Mouse (Mus musculus): ENCODE results near the gene Nudt22. TPM values are rescaled to one million over a fixed set of nuclear protein-coding genes. Genes with fewer than 3 reads are reported as not detected.

Gene Nudt22
- polyA plus RNA-seq, 1 experiment from 2014 or later = 19.0 TPM

GRCm38 (mm10) chr19:6954046-6954445 is 41.9 kb downstream of the Nudt22 start:
- WGBS = 60% methylated on average over 9 of the region's 9 CpGs
- no peak for ATAC-seq (ENCODE audit: low FRiP score)

DNA sequence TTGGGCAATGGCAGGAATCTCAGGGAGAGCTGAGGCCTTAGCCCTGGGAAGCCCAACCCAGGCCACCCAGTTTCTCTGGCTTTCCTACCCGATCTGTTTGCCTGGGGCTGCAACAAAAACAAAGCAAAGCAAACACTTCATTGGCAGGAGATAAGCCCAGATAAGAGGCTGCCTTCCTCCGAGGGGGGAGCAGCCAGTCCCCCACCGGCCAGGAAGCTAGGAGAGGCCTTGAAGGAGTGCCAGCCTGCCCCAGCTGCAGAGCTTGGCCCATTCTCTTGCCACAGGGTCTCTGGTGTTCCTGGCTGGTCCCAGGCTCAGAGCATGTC is 43.2 kb downstream of the Nudt22 start:
- H3K9me3 ChIP-seq (ENCODE audit: control insufficient read depth, low read length) = no peaks in the 10 kb centered on the region
- peak overlapping the region; percentile 63 for H3K9ac ChIP-seq
- peak overlapping the region; percentile 47; the same call in 1 of the 2 replicates for H3K4me3 ChIP-seq (replicated peaks; ENCODE audit: low read length)
- peak overlapping the region; percentile 90; the same call in 1 of the 2 replicates for H3K27ac ChIP-seq
- H3K27me3 ChIP-seq (ENCODE audit: control insufficient read depth, insufficient read depth, low read length) = no peaks in the 10 kb centered on the region
- ATAC-seq (ENCODE audit: low FRiP score) = no peak
- H3K4me1 ChIP-seq (replicated peaks; ENCODE audit: control insufficient read depth, insufficient read depth, low read length) = peaks cover 19% of the 10 kb centered on the region
- 41% methylated on average over 3 of the region's 3 CpGs for WGBS
- DNase-seq (ENCODE audit: low spot score) = no peak
- peak overlapping the region; percentile 93 for H3K4me2 ChIP-seq (replicated peaks)
- peaks cover 13% of the 10 kb centered on the region; the same call in 1 of the 2 replicates for H3K36me3 ChIP-seq (replicated peaks; ENCODE audit: control insufficient read depth, insufficient read depth)

More at GRCm38 (mm10) chr19:6954046-6954445, 41.9 kb downstream of the Nudt22 start:
- no peak for DNase-seq (ENCODE audit: low spot score)
- no peaks in the 10 kb centered on the region for H3K9me3 ChIP-seq (ENCODE audit: control insufficient read depth, low read length)
- no peak overlapping the region for H3K4me3 ChIP-seq (replicated peaks; ENCODE audit: low read length)
- peaks cover 19% of the 10 kb centered on the region for H3K4me1 ChIP-seq (replicated peaks; ENCODE audit: control insufficient read depth, insufficient read depth, low read length)
- 0 out of 2 replicates have a peak, but pooled peaks cover 19% of the 10 kb centered on the region for H3K36me3 ChIP-seq (replicated peaks; ENCODE audit: control insufficient read depth, insufficient read depth)
- H3K27me3 ChIP-seq (ENCODE audit: control insufficient read depth, insufficient read depth, low read length) = no peaks in the 10 kb centered on the region
- H3K9ac ChIP-seq = no peak overlapping the region
- no peak overlapping the region for H3K27ac ChIP-seq
- H3K4me2 ChIP-seq (replicated peaks) = no peak overlapping the region

DNA sequence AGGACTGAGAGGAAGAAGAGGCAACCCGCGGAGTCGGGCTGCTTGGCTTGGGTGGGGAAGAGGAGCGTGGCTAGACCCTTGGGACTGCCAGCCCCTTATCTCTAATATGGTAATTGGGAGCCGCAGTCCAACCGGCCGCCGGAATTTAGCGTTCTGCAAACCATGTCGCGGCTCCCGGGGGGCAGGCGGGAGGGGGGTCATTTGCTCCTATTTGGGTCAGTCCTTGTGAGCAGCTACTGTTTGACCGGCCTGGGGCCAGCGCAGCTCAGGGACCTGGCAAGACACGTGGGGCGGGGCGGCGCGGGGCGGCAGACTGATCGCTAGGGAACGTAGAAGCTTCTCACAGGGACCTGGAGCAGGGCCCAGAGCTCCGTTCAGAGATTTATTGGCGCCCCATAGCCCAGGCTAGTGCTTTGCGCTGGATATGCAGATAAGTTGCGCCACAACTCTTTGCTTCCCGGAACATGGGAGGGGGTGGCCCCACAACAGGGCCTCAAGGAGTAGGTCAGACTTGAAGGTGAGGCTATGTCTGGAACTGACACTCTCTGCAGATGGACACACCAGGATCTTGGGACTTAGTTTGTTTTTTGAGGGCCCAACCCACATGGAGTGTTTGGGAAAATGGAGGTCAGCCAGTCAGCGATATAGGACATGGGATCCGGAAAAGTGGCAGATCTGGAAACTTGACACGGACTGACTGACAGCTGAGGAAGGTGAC is 43.8 kb downstream of the Nudt22 start:
- Histone ChIP-seq H3K27ac (peak overlapping the region; percentile 90), H3K36me3 (replicated peaks; ENCODE audit: control insufficient read depth, insufficient read depth) (peaks cover 14% of the 10 kb centered on the region; the same call in 1 of the 2 replicates), H3K27me3 (ENCODE audit: control insufficient read depth, insufficient read depth, low read length) (no peaks in the 10 kb centered on the region), H3K9me3 (ENCODE audit: control insufficient read depth, low read length) (no peaks in the 10 kb centered on the region), H3K4me1 (replicated peaks; ENCODE audit: control insufficient read depth, insufficient read depth, low read length) (peaks cover 19% of the 10 kb centered on the region), H3K9ac (peak overlapping the region; percentile 63), H3K4me3 (replicated peaks; ENCODE audit: low read length) (peak overlapping the region; percentile 47), H3K4me2 (replicated peaks) (peak overlapping the region; percentile 93)
- WGBS = 4% methylated on average over 31 of the region's 31 CpGs
- ATAC-seq (ENCODE audit: low FRiP score) = peak; percentile 13; the same call in 1 of the 2 replicates
- DNase-seq (ENCODE audit: low spot score) = peak; percentile 55

DNA sequence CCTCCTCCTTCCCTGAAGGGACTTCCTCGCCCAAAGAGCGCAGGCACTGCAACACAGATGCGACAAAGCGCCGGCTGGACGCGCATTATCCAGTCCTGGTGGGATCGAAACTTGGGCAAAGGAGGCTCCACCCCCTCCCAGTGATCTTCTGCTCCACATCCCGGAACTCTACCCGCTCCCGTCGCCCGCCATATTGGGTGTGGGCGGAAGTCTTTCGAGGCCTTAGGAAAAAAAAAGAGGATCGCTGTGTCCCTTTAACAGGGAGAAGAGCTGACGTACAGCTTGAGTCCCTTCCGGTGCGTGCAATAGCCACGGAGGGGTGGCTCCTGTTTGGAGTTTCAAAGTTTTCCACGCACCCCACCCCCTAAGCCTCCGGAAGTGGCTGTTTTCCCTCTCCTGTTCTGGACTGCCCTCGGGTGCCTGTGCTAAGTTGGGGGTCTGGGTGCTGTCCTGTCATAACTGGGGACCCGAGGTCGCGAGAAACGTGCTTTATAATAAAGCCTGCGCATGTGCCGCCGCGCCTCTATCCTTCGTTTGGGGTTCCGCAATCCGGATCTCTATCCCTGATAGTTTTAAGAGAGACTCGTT is 44.4 kb downstream of the Nudt22 start:
- peak overlapping the region; percentile 93 for H3K4me2 ChIP-seq (replicated peaks)

DNA sequence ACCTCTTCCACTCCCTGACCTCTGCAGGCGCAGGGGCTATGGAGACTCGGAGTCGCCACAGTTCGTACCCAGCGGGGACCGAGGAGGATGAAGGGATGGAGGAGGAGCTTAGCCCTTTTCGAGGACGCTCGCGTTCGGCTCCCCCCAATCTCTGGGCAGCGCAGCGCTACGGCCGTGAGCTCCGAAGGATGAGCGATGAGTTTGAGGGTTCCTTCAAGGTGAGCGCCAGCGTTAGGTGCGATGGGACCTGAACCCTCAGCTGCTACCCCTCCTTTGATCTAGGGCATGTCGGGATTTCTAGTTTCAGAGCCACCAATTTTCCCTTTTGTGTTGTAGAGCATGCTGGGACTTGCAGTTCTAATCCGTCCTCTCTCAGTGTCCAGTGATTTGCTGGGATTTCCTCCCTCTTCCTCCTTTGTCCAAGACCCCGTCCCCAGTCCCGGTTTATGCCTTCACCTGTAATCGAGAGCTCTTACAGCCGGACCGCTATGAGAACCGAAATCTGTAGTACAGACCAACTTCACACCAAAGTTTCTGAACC is 45.2 kb downstream of the Nudt22 start:
- no peaks in the 10 kb centered on the region for H3K27me3 ChIP-seq (ENCODE audit: control insufficient read depth, insufficient read depth, low read length)
- H3K9me3 ChIP-seq (ENCODE audit: control insufficient read depth, low read length) = no peaks in the 10 kb centered on the region
- H3K4me1 ChIP-seq (replicated peaks; ENCODE audit: control insufficient read depth, insufficient read depth, low read length) = peaks cover 19% of the 10 kb centered on the region
- peak overlapping the region; percentile 47 for H3K4me3 ChIP-seq (replicated peaks; ENCODE audit: low read length)
- peak overlapping the region; percentile 63 for H3K9ac ChIP-seq
- peak overlapping the region; percentile 93 for H3K4me2 ChIP-seq (replicated peaks)
- DNase-seq (ENCODE audit: low spot score) = peak; percentile 78
- WGBS = under 1% methylated on average over 28 of the region's 28 CpGs
- peak overlapping the region; percentile 90 for H3K27ac ChIP-seq
- ATAC-seq (ENCODE audit: low FRiP score) = peak; percentile 36
- peaks cover 17% of the 10 kb centered on the region; the same call in 1 of the 2 replicates for H3K36me3 ChIP-seq (replicated peaks; ENCODE audit: control insufficient read depth, insufficient read depth)

More for the DNA sequence above, 44.4 kb downstream of the Nudt22 start:
- Histone ChIP-seq H3K4me1 (replicated peaks; ENCODE audit: control insufficient read depth, insufficient read depth, low read length) (peaks cover 19% of the 10 kb centered on the region), H3K9ac (peak overlapping the region; percentile 63), H3K36me3 (replicated peaks; ENCODE audit: control insufficient read depth, insufficient read depth) (peaks cover 16% of the 10 kb centered on the region; the same call in 1 of the 2 replicates), H3K27ac (peak overlapping the region; percentile 90), H3K4me3 (replicated peaks; ENCODE audit: low read length) (peak overlapping the region; percentile 47), H3K27me3 (ENCODE audit: control insufficient read depth, insufficient read depth, low read length) (no peaks in the 10 kb centered on the region), H3K9me3 (ENCODE audit: control insufficient read depth, low read length) (no peaks in the 10 kb centered on the region)
- WGBS = under 1% methylated on average over 35 of the region's 35 CpGs
- peak; percentile 89 for DNase-seq (ENCODE audit: low spot score)
- peak; percentile 80 for ATAC-seq (ENCODE audit: low FRiP score)

GRCm38 (mm10) chr19:6949951-6950350 is 46.0 kb downstream of the Nudt22 start:
- H3K4me1 ChIP-seq (replicated peaks; ENCODE audit: control insufficient read depth, insufficient read depth, low read length) = peaks cover 19% of the 10 kb centered on the region
- peaks cover 16% of the 10 kb centered on the region for H3K36me3 ChIP-seq (replicated peaks; ENCODE audit: control insufficient read depth, insufficient read depth)
- peak overlapping the region; percentile 63 for H3K9ac ChIP-seq
- H3K4me3 ChIP-seq (replicated peaks; ENCODE audit: low read length) = peak overlapping the region; percentile 47
- no peaks in the 10 kb centered on the region for H3K27me3 ChIP-seq (ENCODE audit: control insufficient read depth, insufficient read depth, low read length)
- H3K9me3 ChIP-seq (ENCODE audit: control insufficient read depth, low read length) = no peaks in the 10 kb centered on the region
- peak overlapping the region; percentile 90; the same call in 1 of the 2 replicates for H3K27ac ChIP-seq
- ATAC-seq (ENCODE audit: low FRiP score) (no peak), DNase-seq (ENCODE audit: low spot score) (no peak)
- H3K4me2 ChIP-seq (replicated peaks) = peak overlapping the region; percentile 93
- 43% methylated on average over 5 of the region's 5 CpGs for WGBS

DNA sequence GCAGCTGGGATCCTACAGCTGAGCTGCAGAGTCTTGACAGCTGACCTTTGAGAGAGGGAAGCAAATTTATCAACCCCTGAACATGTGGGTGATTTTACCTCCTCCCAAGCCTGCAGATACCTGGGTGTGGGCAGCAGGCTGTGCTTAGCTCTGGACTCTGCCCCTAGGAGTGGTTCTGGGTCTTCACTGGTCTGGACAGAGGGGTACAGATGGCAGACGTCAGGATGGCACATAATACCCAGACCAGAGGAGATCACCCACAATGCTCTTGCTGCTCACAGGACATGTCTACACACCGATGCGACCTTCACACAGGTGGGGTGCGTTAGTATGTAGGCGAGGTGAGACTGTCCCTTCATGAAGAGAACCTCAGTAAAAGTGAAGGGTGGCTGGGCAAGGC is 46.4 kb downstream of the Nudt22 start:
- Histone ChIP-seq H3K4me2 (replicated peaks) (peak overlapping the region; percentile 93), H3K36me3 (replicated peaks; ENCODE audit: control insufficient read depth, insufficient read depth) (peaks cover 17% of the 10 kb centered on the region), H3K27ac (no peak overlapping the region), H3K27me3 (ENCODE audit: control insufficient read depth, insufficient read depth, low read length) (no peaks in the 10 kb centered on the region), H3K9ac (peak overlapping the region; percentile 63; the same call in 1 of the 2 replicates), H3K4me1 (replicated peaks; ENCODE audit: control insufficient read depth, insufficient read depth, low read length) (peaks cover 19% of the 10 kb centered on the region), H3K4me3 (replicated peaks; ENCODE audit: low read length) (no peak overlapping the region), H3K9me3 (ENCODE audit: control insufficient read depth, low read length) (no peaks in the 10 kb centered on the region)
- DNase-seq (ENCODE audit: low spot score) (no peak), ATAC-seq (ENCODE audit: low FRiP score) (no peak)
- 88% methylated on average over 5 of the region's 5 CpGs for WGBS

DNA sequence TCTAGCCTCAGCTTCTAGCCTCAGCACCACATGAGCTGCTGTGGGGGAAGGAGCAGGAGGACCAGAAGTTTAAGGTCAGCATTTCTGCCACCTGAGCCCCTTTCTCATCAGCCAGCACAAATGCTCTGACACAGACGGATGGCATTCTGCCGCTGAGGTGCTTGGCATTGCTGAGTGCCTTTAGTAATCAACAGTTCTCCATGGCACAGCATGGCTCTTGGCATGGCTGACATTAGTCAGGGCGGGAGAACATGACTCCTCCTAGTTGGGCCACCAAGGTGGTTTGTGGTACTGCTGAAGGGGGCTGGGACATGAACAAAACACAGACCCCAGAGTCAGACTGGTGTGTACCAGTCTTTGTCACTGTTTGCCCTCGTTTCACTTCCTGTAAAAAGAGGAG is 47.7 kb downstream of the Nudt22 start:
- Histone ChIP-seq H3K27ac (no peak overlapping the region), H3K36me3 (replicated peaks; ENCODE audit: control insufficient read depth, insufficient read depth) (peaks cover 18% of the 10 kb centered on the region), H3K4me2 (replicated peaks) (no peak overlapping the region), H3K4me1 (replicated peaks; ENCODE audit: control insufficient read depth, insufficient read depth, low read length) (peaks cover 20% of the 10 kb centered on the region), H3K9ac (no peak overlapping the region), H3K9me3 (ENCODE audit: control insufficient read depth, low read length) (no peaks in the 10 kb centered on the region), H3K4me3 (replicated peaks; ENCODE audit: low read length) (no peak overlapping the region), H3K27me3 (ENCODE audit: control insufficient read depth, insufficient read depth, low read length) (no peaks in the 10 kb centered on the region)
- ATAC-seq (ENCODE audit: low FRiP score) = no peak
- DNase-seq (ENCODE audit: low spot score) = no peak
- WGBS = 65% methylated on average over 4 of the region's 4 CpGs

DNA sequence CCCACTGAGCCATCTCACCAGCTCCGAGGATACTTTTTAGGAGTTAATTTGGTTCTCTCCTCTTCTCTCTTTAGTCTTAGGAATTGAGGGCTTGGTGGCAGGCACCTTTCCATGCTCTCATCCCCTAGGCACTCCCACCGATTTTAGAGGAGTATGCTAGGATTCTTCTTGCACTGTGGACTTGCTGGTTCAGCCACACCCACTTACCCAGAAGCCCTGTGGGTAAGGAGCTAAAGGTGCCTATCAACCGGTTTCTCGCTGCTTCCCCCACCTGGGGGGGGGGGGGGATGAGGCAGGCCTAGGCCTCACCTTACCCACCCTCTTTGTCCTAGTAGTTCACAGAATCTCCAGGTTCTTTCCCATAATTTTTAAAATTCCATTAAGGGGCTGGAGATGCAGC is 48.2 kb downstream of the Nudt22 start:
- Histone ChIP-seq H3K9me3 (ENCODE audit: control insufficient read depth, low read length) (no peaks in the 10 kb centered on the region), H3K4me2 (replicated peaks) (no peak overlapping the region), H3K9ac (no peak overlapping the region), H3K4me1 (replicated peaks; ENCODE audit: control insufficient read depth, insufficient read depth, low read length) (peaks cover 22% of the 10 kb centered on the region), H3K27me3 (ENCODE audit: control insufficient read depth, insufficient read depth, low read length) (no peaks in the 10 kb centered on the region), H3K4me3 (replicated peaks; ENCODE audit: low read length) (no peak overlapping the region), H3K27ac (no peak overlapping the region), H3K36me3 (replicated peaks; ENCODE audit: control insufficient read depth, insufficient read depth) (peaks cover 18% of the 10 kb centered on the region)
- DNase-seq (ENCODE audit: low spot score) = no peak
- WGBS = 56% methylated on average over 4 of the region's 4 CpGs
- ATAC-seq (ENCODE audit: low FRiP score) = no peak

Data from hindbrain, embryonic 14.5 days (tissue).